ENCODE assay signal across 9 mouse cellular contexts in the genomic region with DNA sequence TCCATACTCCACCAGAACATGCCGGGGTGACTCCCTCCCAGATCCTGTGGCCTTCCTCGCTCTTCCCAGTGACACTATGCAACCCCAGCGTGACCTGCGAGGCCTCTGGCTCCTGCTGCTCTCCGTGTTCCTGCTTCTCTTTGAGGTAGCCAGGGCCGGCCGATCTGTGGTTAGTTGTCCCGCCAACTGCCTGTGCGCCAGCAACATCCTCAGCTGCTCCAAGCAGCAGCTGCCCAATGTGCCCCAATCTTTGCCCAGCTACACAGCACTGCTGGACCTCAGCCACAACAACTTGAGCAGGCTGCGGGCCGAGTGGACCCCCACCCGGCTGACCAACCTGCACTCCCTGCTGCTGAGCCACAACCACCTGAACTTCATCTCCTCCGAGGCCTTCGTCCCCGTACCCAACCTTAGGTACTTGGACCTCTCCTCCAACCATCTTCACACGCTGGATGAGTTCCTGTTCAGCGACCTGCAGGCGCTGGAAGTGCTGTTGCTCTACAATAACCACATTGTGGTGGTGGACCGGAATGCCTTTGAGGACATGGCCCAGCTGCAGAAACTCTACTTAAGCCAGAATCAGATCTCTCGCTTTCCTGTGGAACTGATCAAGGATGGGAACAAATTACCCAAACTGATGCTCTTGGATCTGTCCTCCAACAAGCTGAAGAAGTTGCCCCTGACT. TPM values are rescaled to one million over a fixed set of nuclear protein-coding genes. Genes with fewer than 3 reads are reported as not detected.
DNase-seq lines count a peak whose midpoint lies in the region; ATAC-seq and TF ChIP-seq lines count a peak whose summit lies in the region.
"Had no signal": no experiment of that assay in that cellular context is flagged by ENCODE, and none has a peak within 500 bp of the region (broad histone marks: within the 10 kb centered on the region; RNA-seq: fewer than 3 reads in every experiment).

No protein-coding gene starts in this region.

- no peak overlapping the region for H3K27ac ChIP-seq in forebrain, embryonic 12.5 days
- no peak overlapping the region for H3K27ac ChIP-seq in intestine, embryonic 16.5 days (ENCODE audit: low read length)
- no peak overlapping the region for H3K27ac ChIP-seq in neural tube, embryonic 14.5 days (ENCODE audit: low read depth, low read length)

- peak; percentile 22; the same call in 1 of the 2 replicates for ATAC-seq in forebrain, embryonic 12.5 days (ENCODE audit: low FRiP score)
- no peak for ATAC-seq in intestine, embryonic 16.5 days
- ATAC-seq in neural tube, embryonic 14.5 days (ENCODE audit: low read depth) = peak; percentile 28; the same call in 1 of the 2 replicates

- H3K4me2 ChIP-seq in forebrain, embryonic 12.5 days = peak overlapping the region; percentile 92
- H3K4me2 ChIP-seq in intestine, embryonic 16.5 days (ENCODE audit: low read depth, low read length) = peak overlapping the region; percentile 93; the same call in 1 of the 2 replicates
- H3K4me2 ChIP-seq in neural tube, embryonic 14.5 days (ENCODE audit: low read depth, low read length) = peak overlapping the region; percentile 83

- H3K9me3 ChIP-seq in forebrain, embryonic 12.5 days = no peaks in the 10 kb centered on the region
- no peaks in the 10 kb centered on the region for H3K9me3 ChIP-seq in intestine, embryonic 16.5 days (ENCODE audit: control insufficient read depth, low read length)
- no peaks in the 10 kb centered on the region for H3K9me3 ChIP-seq in neural tube, embryonic 14.5 days (ENCODE audit: control insufficient read depth, low read length)

- 73% methylated on average over 20 of the region's 20 CpGs for WGBS in lung, adult 2 months
- WGBS in forebrain, embryonic 12.5 days = 58% methylated on average over 20 of the region's 20 CpGs
- 74% methylated on average over 20 of the region's 20 CpGs for WGBS in intestine, embryonic 16.5 days
- 64% methylated on average over 20 of the region's 20 CpGs for WGBS in neural tube, embryonic 14.5 days

- DNase-seq in lung, adult 2 months = no peak
- DNase-seq in lung, postnatal 10 days = no peak
- DNase-seq in yolk sac, embryonic 10.5 days (ENCODE audit: low spot score) = no peak
- no peak for DNase-seq in layer of hippocampus, adult 18-20 months (ENCODE audit: low spot score in 2 of 2)
- DNase-seq in urinary bladder, postnatal 25 days (ENCODE audit: low spot score) = no peak
- DNase-seq: thymus, postnatal 4 days had no signal

- H3K27me3 ChIP-seq in forebrain, embryonic 12.5 days = peaks cover 15% of the 10 kb centered on the region
- H3K27me3 ChIP-seq in intestine, embryonic 16.5 days (replicated peaks; ENCODE audit: control insufficient read depth, insufficient read depth, low read length) = no peaks in the 10 kb centered on the region
- H3K27me3 ChIP-seq in neural tube, embryonic 14.5 days (ENCODE audit: control insufficient read depth, insufficient read depth, low read length) = 0 out of 2 replicates have a peak, but pooled peaks cover 3% of the 10 kb centered on the region

- TF ChIP-seq POLR2A in lung, adult 2 months (IDR thresholded peaks at IDR 0.05; ENCODE audit: borderline replicate concordance, extremely low read depth, low read depth, low read length) = no peak

- H3K9ac ChIP-seq in forebrain, embryonic 12.5 days = peak overlapping the region; percentile 88
- H3K9ac ChIP-seq in intestine, embryonic 16.5 days (ENCODE audit: low read depth, low read length) = peak overlapping the region; percentile 77; the same call in 1 of the 2 replicates
- H3K9ac ChIP-seq in neural tube, embryonic 14.5 days (replicated peaks; ENCODE audit: low read depth, low read length) = peak overlapping the region; percentile 85

- H3K4me1 ChIP-seq in lung, adult 2 months (ENCODE audit: control insufficient read depth, insufficient read depth, low read length) = peaks cover 11% of the 10 kb centered on the region
- peaks cover 20% of the 10 kb centered on the region for H3K4me1 ChIP-seq in forebrain, embryonic 12.5 days
- H3K4me1 ChIP-seq in intestine, embryonic 16.5 days (ENCODE audit: control insufficient read depth, insufficient read depth, low read length) = peaks cover 27% of the 10 kb centered on the region
- peaks cover 17% of the 10 kb centered on the region for H3K4me1 ChIP-seq in neural tube, embryonic 14.5 days (ENCODE audit: control insufficient read depth, insufficient read depth, low read length)

- peaks cover 10% of the 10 kb centered on the region for H3K36me3 ChIP-seq in forebrain, embryonic 12.5 days (replicated peaks)
- no peaks in the 10 kb centered on the region for H3K36me3 ChIP-seq in intestine, embryonic 16.5 days (ENCODE audit: control insufficient read depth, insufficient read depth, low read length)
- H3K36me3 ChIP-seq in neural tube, embryonic 14.5 days (ENCODE audit: control insufficient read depth, insufficient read depth, low read length) = no peaks in the 10 kb centered on the region

- H3K4me3 ChIP-seq in lung, adult 2 months (replicated peaks; ENCODE audit: extremely low read depth, low read depth, low read length) = peak overlapping the region; percentile 9
- H3K4me3 ChIP-seq in forebrain, embryonic 12.5 days (replicated peaks) = peak overlapping the region; percentile 82
- peak overlapping the region; percentile 75; the same call in 1 of the 2 replicates for H3K4me3 ChIP-seq in intestine, embryonic 16.5 days (ENCODE audit: low read length)
- H3K4me3 ChIP-seq in neural tube, embryonic 14.5 days (ENCODE audit: low read depth, low read length) = peak overlapping the region; percentile 70

- TF ChIP-seq CTCF in lung, adult 2 months (IDR thresholded peaks at IDR 0.05; ENCODE audit: insufficient read depth, low read length) = no peak

RNA-seq across cellular contexts. Expression of a gene that starts 1.1 kb away (rescaled TPM):
- polyA plus RNA-seq in lung, adult 2 months (2012; rRNA removed) = 22.3 and 27.1 TPM in 2 replicates
- polyA plus RNA-seq in forebrain, embryonic 12.5 days (2016; fragmentation: Nextera tagmentation; extraction: Ambion mirVana) = 7.5 and 8.9 TPM in 2 replicates
- polyA plus RNA-seq in intestine, embryonic 16.5 days (2015; fragmentation: Nextera tagmentation; extraction: Ambion mirVana) = 2.2 and 2.5 TPM in 2 replicates
- 11.2 TPM in 2 replicates for polyA plus RNA-seq in neural tube, embryonic 14.5 days (2014; fragmentation: Nextera tagmentation; extraction: Ambion mirVana)
- 10 to 100 TPM; 71.6 to 76.8 TPM for total RNA-seq in layer of hippocampus, adult 18-20 months (2021)

RNA-seq across cellular contexts. Expression of a gene that starts 13.8 kb away (rescaled TPM):
- 8.1 and 11.4 TPM in 2 replicates for polyA plus RNA-seq in lung, adult 2 months (2012; rRNA removed)
- polyA plus RNA-seq in forebrain, embryonic 12.5 days (2016; fragmentation: Nextera tagmentation; extraction: Ambion mirVana) = 4.3 and 5.6 TPM in 2 replicates
- 4.2 and 4.7 TPM in 2 replicates for polyA plus RNA-seq in intestine, embryonic 16.5 days (2015; fragmentation: Nextera tagmentation; extraction: Ambion mirVana)
- polyA plus RNA-seq in neural tube, embryonic 14.5 days (2014; fragmentation: Nextera tagmentation; extraction: Ambion mirVana) = 2.0 and 2.3 TPM in 2 replicates
- total RNA-seq in layer of hippocampus, adult 18-20 months (2021) = 10 to 100 TPM; 17.4 TPM

RNA-seq across cellular contexts. Expression of a gene that starts 23.5 kb away (rescaled TPM):
- 8.6 and 10.5 TPM in 2 replicates for polyA plus RNA-seq in lung, adult 2 months (2012; rRNA removed)
- 24.0 and 28.1 TPM in 2 replicates for polyA plus RNA-seq in forebrain, embryonic 12.5 days (2016; fragmentation: Nextera tagmentation; extraction: Ambion mirVana)
- polyA plus RNA-seq in intestine, embryonic 16.5 days (2015; fragmentation: Nextera tagmentation; extraction: Ambion mirVana) = 9.7 and 10.5 TPM in 2 replicates
- 22.0 and 24.0 TPM in 2 replicates for polyA plus RNA-seq in neural tube, embryonic 14.5 days (2014; fragmentation: Nextera tagmentation; extraction: Ambion mirVana)
- total RNA-seq in layer of hippocampus, adult 18-20 months (2021) = 10 to 100 TPM; 23.5 to 24.8 TPM

RNA-seq across cellular contexts. Expression of a gene that starts 32.6 kb away (rescaled TPM):
- polyA plus RNA-seq in lung, adult 2 months (2012; rRNA removed) = not detected in 2 replicates
- 0.44 and 0.63 TPM in 2 replicates for polyA plus RNA-seq in forebrain, embryonic 12.5 days (2016; fragmentation: Nextera tagmentation; extraction: Ambion mirVana)
- 0.11 and 0.13 TPM in 2 replicates for polyA plus RNA-seq in intestine, embryonic 16.5 days (2015; fragmentation: Nextera tagmentation; extraction: Ambion mirVana)
- polyA plus RNA-seq in neural tube, embryonic 14.5 days (2014; fragmentation: Nextera tagmentation; extraction: Ambion mirVana) = 2.7 and 4.5 TPM in 2 replicates
- total RNA-seq in layer of hippocampus, adult 18-20 months (2021) = 10 to 100 TPM; 14.8 to 15.1 TPM

RNA-seq across cellular contexts. Expression of a gene that starts 39.2 kb away (rescaled TPM):
- 0.18 and 3.1 TPM in 2 replicates for polyA plus RNA-seq in lung, adult 2 months (2012; rRNA removed)
- 2.6 and 2.8 TPM in 2 replicates for polyA plus RNA-seq in forebrain, embryonic 12.5 days (2016; fragmentation: Nextera tagmentation; extraction: Ambion mirVana)
- polyA plus RNA-seq in intestine, embryonic 16.5 days (2015; fragmentation: Nextera tagmentation; extraction: Ambion mirVana) = 0.24 and 0.28 TPM in 2 replicates
- polyA plus RNA-seq in neural tube, embryonic 14.5 days (2014; fragmentation: Nextera tagmentation; extraction: Ambion mirVana) = 0.14 and 0.32 TPM in 2 replicates
- 1 to 10 TPM; 2.8 to 3.2 TPM for total RNA-seq in layer of hippocampus, adult 18-20 months (2021)

Comparison
In these comparisons a context has a peak if more than half of its experiments do, and no peak if none do; other contexts are left out.
1. H3K4me3 ChIP-seq: peak in every context shown above with its lines; median percentile 82 in forebrain, embryonic 12.5 days; 75 in intestine, embryonic 16.5 days; 70 in neural tube, embryonic 14.5 days; 9 in lung, adult 2 months.